Mouse (Mus musculus) bone marrow macrophage, adult 2 months (primary cell): Measurements from ENCODE around the gene Mphosph9.

Experiments
- CTCF ChIP-seq: IDR thresholded peaks from 2 replicates; pipeline ENCODE4 v1.5.1; 2012; ENCODE audit warnings: low read depth, mild to moderate bottlenecking, low read length, moderate library complexity
- POLR2A ChIP-seq: IDR thresholded peaks from 2 replicates; pipeline ENCODE4 v1.6.1; 2012; ENCODE audit warnings: mild to moderate bottlenecking, low read depth, low read length, borderline replicate concordance

GRCm38 (mm10) chr5:124209850-124210249 is 117.9 kb downstream of the Mphosph9 start:
- TF ChIP-seq POLR2A, result no peak
- TF ChIP-seq CTCF, result no peak
